Mouse (Mus musculus): ENCODE results near the gene Akap10.
"Not testable (repeated sequence)": the region's sequence is repeated elsewhere in the genome, so short reads cannot be mapped to it uniquely, and the experiment has no call there.

Akap10 gene

DNA sequence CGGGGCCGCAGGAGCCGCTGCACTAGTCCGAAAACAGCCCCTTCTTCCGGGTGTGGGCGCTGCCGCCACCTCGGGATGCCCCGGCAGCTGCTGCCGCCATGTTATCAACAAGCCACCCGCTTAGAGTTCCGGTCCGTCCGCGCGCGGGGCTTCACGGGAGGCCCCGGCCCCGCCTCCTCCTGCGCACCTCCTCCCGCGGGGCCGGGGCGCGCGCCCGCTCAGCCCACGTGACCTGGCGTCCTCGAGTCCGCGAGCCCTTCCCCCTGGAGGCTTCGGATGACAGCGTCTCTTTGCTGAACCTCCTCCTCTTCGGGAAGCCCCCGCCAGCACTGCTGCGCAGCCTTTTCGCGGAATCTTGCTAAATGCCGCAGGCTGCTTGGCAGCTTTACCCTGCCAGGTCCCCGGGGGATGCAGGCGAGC is at the start of gene Akap10:
Gene Akap10, minus strand, starts transcription at position 155 of the 420 bp plus-strand sequence.
- DNase-seq (ENCODE audit: low spot score in 2 of 2) = peak; percentile 86 to 89

DNA sequence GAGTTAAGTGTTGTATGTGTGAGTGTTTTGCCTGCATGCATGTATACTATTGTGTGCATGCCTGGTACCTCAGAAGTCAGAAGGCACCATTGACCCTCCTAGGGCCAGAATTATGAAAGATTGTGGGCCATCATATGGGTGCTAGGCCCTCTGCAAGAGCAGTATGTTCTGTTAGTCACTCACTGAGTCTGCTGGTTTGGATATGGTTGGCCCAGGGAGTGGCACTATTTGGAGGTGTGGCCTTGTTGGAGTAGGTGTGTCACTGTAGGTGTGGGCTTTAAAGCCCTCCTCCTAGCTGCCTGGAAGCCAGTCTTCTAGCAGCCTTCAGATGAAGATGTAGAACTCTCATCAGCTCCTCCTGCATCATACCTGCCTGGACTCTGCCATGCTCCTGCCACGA is 45.7 kb upstream of the Akap10 start:
- no peak for DNase-seq (ENCODE audit: low spot score in 2 of 2)

DNA sequence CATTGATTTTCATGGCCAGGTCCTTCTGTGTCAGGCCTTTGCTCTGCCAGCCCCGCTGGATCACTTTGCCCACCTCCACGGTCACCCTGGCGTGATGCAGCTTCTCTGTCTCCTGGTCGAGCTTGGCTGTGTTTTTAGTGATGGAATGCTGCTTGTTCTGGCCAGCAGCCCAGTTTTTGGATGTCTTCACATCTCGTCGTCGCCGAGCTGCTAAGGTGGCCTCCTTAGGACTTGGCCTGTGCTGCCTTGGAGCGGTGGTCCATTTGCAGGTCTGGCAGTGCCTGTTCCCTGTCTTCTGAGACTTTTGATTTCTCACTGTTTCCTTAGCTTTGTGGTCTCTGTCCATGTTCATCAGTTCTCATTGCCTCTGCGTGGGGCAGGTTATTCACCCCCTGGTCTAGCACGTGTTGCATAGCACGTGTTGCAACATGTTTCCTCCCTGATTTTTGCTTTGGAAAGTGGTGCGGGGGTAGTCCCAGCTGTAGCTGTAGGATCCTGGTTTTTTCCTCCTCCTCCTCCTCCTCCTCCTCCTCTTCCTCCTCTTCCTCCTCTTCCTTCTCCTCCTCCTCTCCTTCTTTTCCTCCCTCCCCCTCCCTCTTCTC is 44.2 kb upstream of the Akap10 start:
- DNase-seq (ENCODE audit: low spot score in 2 of 2) = no peak

DNA sequence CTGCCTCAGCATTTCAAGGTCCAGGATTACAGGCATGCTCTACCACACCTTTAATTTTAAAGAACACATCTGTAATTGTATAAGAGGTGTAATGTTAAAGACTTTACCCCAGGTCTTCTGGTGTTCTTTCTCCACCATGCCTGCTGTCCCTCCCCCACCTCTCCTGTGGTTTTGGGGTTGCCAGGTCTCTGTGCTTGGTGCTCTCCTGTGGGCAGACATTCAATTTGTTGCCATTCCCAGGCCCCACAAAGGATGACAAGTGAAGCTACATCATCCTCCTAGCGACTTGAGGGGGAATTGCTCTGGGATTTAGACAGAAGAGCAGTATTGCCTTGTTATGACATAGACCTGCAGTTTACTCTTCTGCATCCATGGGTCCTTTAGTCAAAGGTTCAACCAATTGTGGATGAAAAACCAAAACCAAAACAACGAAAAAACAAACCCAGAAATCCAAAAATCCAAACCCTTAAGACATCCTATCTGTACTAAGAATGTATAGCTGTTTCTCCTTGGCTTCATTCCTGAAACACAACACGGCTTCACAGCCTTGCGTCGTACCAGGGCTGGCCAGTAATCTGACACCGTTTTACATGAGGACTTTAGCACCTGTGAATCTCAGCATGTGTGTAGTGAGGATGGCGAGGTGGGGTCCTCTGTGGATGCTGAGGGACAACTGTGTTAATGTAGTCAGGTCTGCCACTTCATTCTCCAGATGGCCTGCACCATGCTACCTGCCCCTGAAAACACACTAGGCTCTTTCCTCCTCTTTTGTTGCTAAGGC is 41.6 kb upstream of the Akap10 start:
- no peak for DNase-seq (ENCODE audit: low spot score in 2 of 2)

GRCm38 (mm10) chr11:61970901-61971300 is 40.8 kb upstream of the Akap10 start:
- no peak for DNase-seq (ENCODE audit: low spot score in 2 of 2)

GRCm38 (mm10) chr11:61968875-61969274 is 38.8 kb upstream of the Akap10 start:
- DNase-seq (ENCODE audit: low spot score in 2 of 2) = no peak

DNA sequence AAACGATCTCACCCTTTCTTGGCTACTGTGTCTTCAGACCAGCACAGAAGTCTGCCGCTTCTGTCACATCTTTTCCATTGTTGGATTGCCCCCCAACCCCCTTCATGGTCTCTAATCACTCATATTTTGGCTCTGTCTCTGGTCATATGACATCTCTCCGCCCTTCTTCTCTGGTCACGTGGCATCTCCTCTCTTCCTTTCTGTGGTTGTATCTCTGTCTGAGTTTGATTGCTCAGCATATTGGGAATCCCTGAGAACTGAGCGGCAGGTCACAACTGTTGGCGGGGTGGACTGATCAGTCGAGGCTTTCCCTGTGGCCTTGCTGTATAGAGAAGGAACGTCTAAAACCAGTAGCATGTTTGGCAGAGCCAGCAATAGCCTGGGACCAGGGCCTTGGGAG is 37.0 kb upstream of the Akap10 start:
- DNase-seq (ENCODE audit: low spot score in 2 of 2) = no peak

GRCm38 (mm10) chr11:61964611-61965010 is 34.6 kb upstream of the Akap10 start:
- DNase-seq (ENCODE audit: low spot score in 2 of 2) = no peak

DNA sequence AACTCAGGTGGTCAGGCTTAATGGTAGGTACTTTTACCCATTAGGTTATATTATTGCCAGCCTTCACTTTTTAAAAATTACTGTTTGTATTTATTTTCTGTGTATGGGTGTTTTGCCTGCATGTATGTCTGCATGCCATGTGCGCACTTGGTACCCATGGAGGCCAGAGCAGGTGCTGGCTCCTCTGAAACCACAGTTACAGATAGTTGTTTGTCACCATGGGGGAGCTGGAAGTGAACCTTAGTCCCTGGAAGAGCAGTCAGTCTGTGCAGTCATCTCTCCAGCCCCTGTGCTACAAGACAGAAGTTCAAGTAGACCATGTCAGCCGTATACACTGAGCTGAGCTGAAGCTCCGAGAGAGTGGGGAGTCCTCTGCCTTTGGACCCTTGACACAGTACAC is 33.1 kb upstream of the Akap10 start:
- no peak for DNase-seq (ENCODE audit: low spot score in 2 of 2)

- no peak for DNase-seq (ENCODE audit: low spot score in 2 of 2)
Measured at GRCm38 (mm10) chr11:61962684-61963083, 32.6 kb upstream of the Akap10 start.

DNA sequence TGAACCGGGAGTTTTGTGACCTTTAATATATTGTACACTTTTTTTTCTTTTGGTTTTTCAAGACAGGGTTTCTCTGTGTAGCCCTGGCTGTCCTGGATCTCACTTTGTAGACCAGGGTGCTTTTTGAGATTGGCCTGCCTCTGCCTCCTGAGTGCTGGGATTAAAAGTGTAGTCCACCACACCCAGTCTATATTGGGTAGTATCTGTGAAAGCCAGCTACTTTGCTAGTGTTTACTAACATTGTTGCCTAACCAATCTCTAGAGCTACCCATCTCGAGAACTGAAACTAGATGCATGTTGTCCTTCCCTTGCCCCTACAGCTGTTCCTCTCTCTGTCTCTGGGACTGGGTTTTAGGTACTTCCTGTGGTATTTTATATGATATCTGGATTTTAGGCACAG is 30.0 kb upstream of the Akap10 start:
- DNase-seq (ENCODE audit: low spot score in 2 of 2) = no peak

GRCm38 (mm10) chr11:61958706-61959105 is 28.7 kb upstream of the Akap10 start:
- not testable (repeated sequence) for DNase-seq (ENCODE audit: low spot score in 2 of 2)

GRCm38 (mm10) chr11:61957296-61957813 is 27.3 kb upstream of the Akap10 start:
- no peak for DNase-seq (ENCODE audit: low spot score in 2 of 2)

DNA sequence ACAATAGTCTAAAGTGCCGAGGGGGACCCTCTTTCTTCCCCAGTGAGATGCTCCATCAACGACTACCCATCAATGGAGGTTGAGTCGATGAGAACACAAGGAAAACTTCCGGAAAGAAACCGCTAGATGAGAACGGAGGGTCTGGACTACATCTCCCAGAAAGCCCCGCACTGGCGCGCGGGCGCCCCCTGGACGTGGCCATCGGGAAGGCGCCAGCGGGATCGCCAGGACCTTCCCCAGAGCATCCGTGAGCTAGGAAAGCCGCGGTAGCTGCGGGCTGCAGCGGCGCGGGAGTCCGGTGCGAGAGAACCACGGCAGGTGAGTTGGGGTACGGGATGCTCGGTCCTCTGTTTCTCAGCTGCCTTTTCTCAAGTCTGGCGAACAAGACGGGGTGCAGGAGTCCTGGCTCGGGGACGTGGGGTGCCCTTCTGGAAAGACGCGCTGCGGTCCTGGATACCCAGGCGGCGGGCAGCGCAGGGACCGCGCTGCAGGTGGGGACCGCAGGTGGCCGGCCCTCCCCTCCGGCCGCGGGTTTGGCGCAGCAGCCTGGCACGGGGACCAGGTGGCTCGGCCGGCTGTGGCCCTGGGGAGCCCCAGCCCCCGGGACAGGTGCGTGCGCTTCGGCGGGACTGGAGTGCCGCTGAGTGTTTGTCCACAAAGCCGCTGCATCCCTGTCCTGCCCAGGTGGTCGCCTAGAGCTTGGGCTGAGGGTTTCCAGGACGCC is 26.7 kb upstream of the Akap10 start, which contains the start of gene Specc1:
Gene Specc1, plus strand, starts transcription at position 192 of the 724 bp plus-strand sequence.
- peak; percentile 93 to 96 for DNase-seq (ENCODE audit: low spot score in 2 of 2)

GRCm38 (mm10) chr11:61955951-61956350 is 25.9 kb upstream of the Akap10 start:
- no peak for DNase-seq (ENCODE audit: low spot score in 2 of 2)

- DNase-seq (ENCODE audit: low spot score in 2 of 2) = no peak
Measured at GRCm38 (mm10) chr11:61955136-61955535, 25.1 kb upstream of the Akap10 start.

DNA sequence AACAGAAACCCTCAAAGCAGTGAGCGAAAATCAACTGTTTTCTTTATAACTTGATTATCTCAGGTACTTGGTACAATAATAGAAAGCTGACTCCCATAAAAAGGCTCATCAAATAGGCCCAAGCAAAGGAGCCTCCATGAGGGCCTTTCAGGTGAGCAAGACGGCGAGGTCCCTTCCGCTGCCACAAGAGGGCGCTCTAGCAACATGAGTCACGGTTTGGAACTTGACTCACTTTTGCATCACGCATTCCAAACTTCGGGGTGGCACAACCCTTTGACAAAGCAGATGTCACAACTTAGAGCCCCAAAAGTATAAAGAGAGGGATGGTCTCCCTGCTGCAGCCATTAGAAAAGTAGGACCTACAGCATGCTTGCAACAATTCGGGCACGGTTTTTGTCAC is 20.6 kb upstream of the Akap10 start:
- DNase-seq (ENCODE audit: low spot score in 2 of 2) = peak; percentile 86 to 87

GRCm38 (mm10) chr11:61949315-61949714 is 19.3 kb upstream of the Akap10 start:
- DNase-seq (ENCODE audit: low spot score in 2 of 2) = peak; percentile 39 to 49

- no peak for DNase-seq (ENCODE audit: low spot score in 2 of 2)
Measured at GRCm38 (mm10) chr11:61946608-61947007, 16.6 kb upstream of the Akap10 start.

- no peak for DNase-seq (ENCODE audit: low spot score in 2 of 2)
Measured at GRCm38 (mm10) chr11:61944417-61944816, 14.4 kb upstream of the Akap10 start.

- DNase-seq (ENCODE audit: low spot score in 2 of 2) = no peak
Measured at GRCm38 (mm10) chr11:61942903-61943302, 12.9 kb upstream of the Akap10 start.

GRCm38 (mm10) chr11:61937761-61938160 is 7.7 kb upstream of the Akap10 start:
- no peak for DNase-seq (ENCODE audit: low spot score in 2 of 2)
